Mouse (Mus musculus) heart, embryonic 12.5 days (tissue): ENCODE measurements around the gene Olfr1411. TPM values are rescaled to one million over a fixed set of nuclear protein-coding genes. Genes with fewer than 3 reads are reported as not detected.

Source experiments
- ATAC-seq: fragments of 200-750 bp; cut with Nextera tagmentation; 2 replicates; pipeline ENCODE4 v1.8.0; 2017; ENCODE audit warnings: moderate TSS enrichment, moderate library complexity; ENCODE audit not compliant: insufficient number of reproducible peaks, low FRiP score
- H3K27ac ChIP-seq: fragments of 300-500 bp; sonication (generic); 2 replicates; pipeline ENCODE4 v1.5.1; 2016; ENCODE audit warnings: mild to moderate bottlenecking, moderate library complexity; ENCODE audit not compliant: poor library complexity, severe bottlenecking
- H3K27me3 ChIP-seq: fragments of 300-500 bp; sonication (generic); replicated peaks from 2 replicates; pipeline ENCODE4 v1.6.1; 2016; ENCODE audit warnings: mild to moderate bottlenecking, moderate library complexity
- H3K36me3 ChIP-seq: fragments of 300-500 bp; sonication (generic); 2 replicates; pipeline ENCODE4 v1.6.1; 2016; ENCODE audit warnings: mild to moderate bottlenecking, moderate library complexity
- H3K4me1 ChIP-seq: fragments of 300-500 bp; sonication (generic); replicated peaks from 2 replicates; pipeline ENCODE4 v1.6.1; 2016; ENCODE audit warnings: mild to moderate bottlenecking
- H3K4me2 ChIP-seq: fragments of 300-500 bp; sonication (generic); 2 replicates; pipeline ENCODE4 v1.6.1; 2016; ENCODE audit warnings: mild to moderate bottlenecking, moderate library complexity
- H3K4me3 ChIP-seq: fragments of 300-500 bp; sonication (generic); 2 replicates; pipeline ENCODE4 v1.5.1; 2016; ENCODE audit warnings: mild to moderate bottlenecking
- H3K9ac ChIP-seq: fragments of 300-500 bp; sonication (generic); 2 replicates; pipeline ENCODE4 v1.6.1; 2016; ENCODE audit warnings: mild to moderate bottlenecking, moderate library complexity
- H3K9me3 ChIP-seq: fragments of 300-500 bp; sonication (generic); replicated peaks from 2 replicates; pipeline ENCODE4 v1.6.1; 2016; ENCODE audit warnings: mild to moderate bottlenecking, moderate library complexity
- WGBS: fragments of 180-500 bp; shearing (Covaris S2); methylation state at CpG from one replicate; pipeline ENCODE4 v1.1.7; 2016; 5-methylcytosine and 5-hydroxymethylcytosine counted together
- polyA plus RNA-seq: library from polyadenylated mRNA; unstranded; fragments of >200 nt; fragmentation: Nextera tagmentation; extraction: Ambion mirVana; gene quantifications from 2 replicates; pipeline ENCODE4 v1.2.1, GENCODE M21; 2016

Olfr1411 gene
- polyA plus RNA-seq = not detected in 2 replicates

GRCm38 (mm10) chr1:92594111-92594510 lies at the start of gene Olfr1411:
Gene Olfr1411 (plus strand): TSS chr1:92594411.
- Histone ChIP-seq H3K9me3 (no peaks in the 10 kb centered on the region), H3K4me2 (no peak within 1 kb of the TSS), H3K36me3 (no peaks in the 10 kb centered on the region), H3K27ac (no peak within 1 kb of the TSS), H3K27me3 (no peaks in the 10 kb centered on the region; the same call in none of the 2 replicates), H3K4me1 (no peaks in the 10 kb centered on the region), H3K9ac (no peak within 1 kb of the TSS), H3K4me3 (no peak within 1 kb of the TSS)
- ATAC-seq = no peak

- H3K27me3 ChIP-seq = 0 out of 2 replicates have a peak, but pooled peaks cover 3% of the 10 kb centered on the region
- no peaks in the 10 kb centered on the region for H3K9me3 ChIP-seq
- WGBS = 75% methylated on average over 2 of the region's 2 CpGs
- no peak overlapping the region for H3K9ac ChIP-seq
- H3K4me1 ChIP-seq = no peaks in the 10 kb centered on the region
- no peak overlapping the region for H3K27ac ChIP-seq
- ATAC-seq = no peak
- no peak overlapping the region for H3K4me3 ChIP-seq
- H3K36me3 ChIP-seq = no peaks in the 10 kb centered on the region
- no peak overlapping the region for H3K4me2 ChIP-seq
Observed at GRCm38 (mm10) chr1:92545929-92546328, 48.3 kb upstream of the Olfr1411 start.

GRCm38 (mm10) chr1:92571022-92571421 lies 23.2 kb upstream of the Olfr1411 start, which contains the start of gene Olfr1413:
Gene Olfr1413 (plus strand): TSS chr1:92571322.
- no peak within 1 kb of the TSS for H3K27ac ChIP-seq
- no peak for ATAC-seq
- no peak within 1 kb of the TSS for H3K4me2 ChIP-seq
- no peaks in the 10 kb centered on the region for H3K9me3 ChIP-seq
- H3K27me3 ChIP-seq = 0 out of 2 replicates have a peak, but pooled peaks cover 7% of the 10 kb centered on the region
- H3K9ac ChIP-seq = no peak within 1 kb of the TSS
- H3K4me3 ChIP-seq = no peak within 1 kb of the TSS
- 80% methylated on average over 3 of the region's 3 CpGs for WGBS
- H3K36me3 ChIP-seq = no peaks in the 10 kb centered on the region
- H3K4me1 ChIP-seq = no peaks in the 10 kb centered on the region

- no peaks in the 10 kb centered on the region for H3K36me3 ChIP-seq
- no peaks in the 10 kb centered on the region for H3K27me3 ChIP-seq
- 77% methylated on average over 2 of the region's 2 CpGs for WGBS
- H3K4me2 ChIP-seq = no peak within 1 kb of the TSS
- no peaks in the 10 kb centered on the region for H3K9me3 ChIP-seq
- no peak within 1 kb of the TSS for H3K4me3 ChIP-seq
- no peak within 1 kb of the TSS for H3K27ac ChIP-seq
- H3K4me1 ChIP-seq = no peaks in the 10 kb centered on the region
- ATAC-seq = no peak
- no peak within 1 kb of the TSS for H3K9ac ChIP-seq
Observed at GRCm38 (mm10) chr1:92585479-92585878, 8.7 kb upstream of the Olfr1411 start, which contains the start of gene Olfr1412. Gene Olfr1412 (plus strand): TSS chr1:92585779.

GRCm38 (mm10) chr1:92596019-92596418 lies 1.8 kb downstream of the Olfr1411 start:
- Histone ChIP-seq H3K4me2 (no peak overlapping the region), H3K9ac (no peak overlapping the region), H3K27ac (no peak overlapping the region), H3K4me3 (no peak overlapping the region), H3K9me3 (no peaks in the 10 kb centered on the region), H3K27me3 (no peaks in the 10 kb centered on the region; the same call in none of the 2 replicates), H3K4me1 (no peaks in the 10 kb centered on the region), H3K36me3 (no peaks in the 10 kb centered on the region)
- ATAC-seq = no peak
- 64% methylated on average over 3 of the region's 3 CpGs for WGBS

GRCm38 (mm10) chr1:92605482-92605881 lies 11.3 kb downstream of the Olfr1411 start, which contains the start of gene Olfr1410:
Gene Olfr1410 (plus strand): TSS chr1:92605782.
- Histone ChIP-seq H3K4me2 (no peak within 1 kb of the TSS), H3K4me3 (no peak within 1 kb of the TSS), H3K9ac (no peak within 1 kb of the TSS), H3K9me3 (peaks cover 5% of the 10 kb centered on the region; the same call in 1 of the 2 replicates), H3K27me3 (peaks cover 15% of the 10 kb centered on the region; the same call in 1 of the 2 replicates), H3K4me1 (no peaks in the 10 kb centered on the region), H3K36me3 (no peaks in the 10 kb centered on the region), H3K27ac (no peak within 1 kb of the TSS)
- WGBS = 67% methylated on average over 1 of the region's 1 CpGs
- ATAC-seq = no peak

- no peaks in the 10 kb centered on the region for H3K4me1 ChIP-seq
- no peaks in the 10 kb centered on the region for H3K36me3 ChIP-seq
- peaks cover 24% of the 10 kb centered on the region for H3K27me3 ChIP-seq
- no peak overlapping the region for H3K4me2 ChIP-seq
- 78% methylated on average over 4 of the region's 4 CpGs for WGBS
- H3K4me3 ChIP-seq = no peak overlapping the region
- no peak overlapping the region for H3K27ac ChIP-seq
- no peak for ATAC-seq
- peaks cover 5% of the 10 kb centered on the region; the same call in 1 of the 2 replicates for H3K9me3 ChIP-seq
- no peak overlapping the region for H3K9ac ChIP-seq
Observed at GRCm38 (mm10) chr1:92607711-92608110, 13.5 kb downstream of the Olfr1411 start.

- H3K27me3 ChIP-seq = peaks cover 24% of the 10 kb centered on the region
Observed at GRCm38 (mm10) chr1:92611008-92611407, 16.8 kb downstream of the Olfr1411 start.

GRCm38 (mm10) chr1:92613175-92613574 lies 19.0 kb downstream of the Olfr1411 start:
- no peaks in the 10 kb centered on the region for H3K4me1 ChIP-seq
- H3K36me3 ChIP-seq = no peaks in the 10 kb centered on the region
- H3K9ac ChIP-seq = no peak overlapping the region
- whole genome bisulfite sequencing = 37% methylated on average over 4 of the region's 4 CpGs
- no peak overlapping the region for H3K4me3 ChIP-seq
- no peak overlapping the region for H3K27ac ChIP-seq
- H3K4me2 ChIP-seq = no peak overlapping the region
- H3K9me3 ChIP-seq = peaks cover 5% of the 10 kb centered on the region; the same call in 1 of the 2 replicates
- ATAC-seq = no peak
- H3K27me3 ChIP-seq = peaks cover 28% of the 10 kb centered on the region

More at GRCm38 (mm10) chr1:92611008-92611407, 16.8 kb downstream of the Olfr1411 start:
- H3K4me2 ChIP-seq = no peak overlapping the region
- no peaks in the 10 kb centered on the region for H3K36me3 ChIP-seq
- H3K4me3 ChIP-seq = no peak overlapping the region
- H3K27ac ChIP-seq = no peak overlapping the region
- 5% methylated on average over 5 of the region's 5 CpGs for WGBS
- no peak for ATAC-seq
- no peaks in the 10 kb centered on the region for H3K4me1 ChIP-seq
- peaks cover 5% of the 10 kb centered on the region; the same call in 1 of the 2 replicates for H3K9me3 ChIP-seq
- H3K9ac ChIP-seq = no peak overlapping the region

GRCm38 (mm10) chr1:92614516-92614915 lies 20.3 kb downstream of the Olfr1411 start:
- H3K27ac ChIP-seq = no peak overlapping the region
- peaks cover 5% of the 10 kb centered on the region; the same call in 1 of the 2 replicates for H3K9me3 ChIP-seq
- WGBS = 16% methylated on average over 1 of the region's 1 CpGs
- H3K4me2 ChIP-seq = no peak overlapping the region
- H3K4me1 ChIP-seq = no peaks in the 10 kb centered on the region
- no peaks in the 10 kb centered on the region for H3K36me3 ChIP-seq
- no peak for ATAC-seq
- H3K27me3 ChIP-seq = peaks cover 36% of the 10 kb centered on the region
- no peak overlapping the region for H3K4me3 ChIP-seq
- no peak overlapping the region for H3K9ac ChIP-seq

- Histone ChIP-seq H3K27ac (no peak overlapping the region), H3K9me3 (no peaks in the 10 kb centered on the region), H3K4me3 (no peak overlapping the region), H3K4me2 (no peak overlapping the region), H3K36me3 (no peaks in the 10 kb centered on the region), H3K4me1 (no peaks in the 10 kb centered on the region), H3K27me3 (peaks cover 35% of the 10 kb centered on the region), H3K9ac (no peak overlapping the region)
- no peak for ATAC-seq
- 57% methylated on average over 1 of the region's 1 CpGs for WGBS
Observed at GRCm38 (mm10) chr1:92616046-92616445, 21.8 kb downstream of the Olfr1411 start.

GRCm38 (mm10) chr1:92617488-92617887 lies 23.3 kb downstream of the Olfr1411 start, which contains the start of gene Olfr12:
Gene Olfr12 (plus strand): TSS chr1:92617788.
- 67% methylated on average over 2 of the region's 2 CpGs for WGBS
- Histone ChIP-seq H3K4me2 (no peak within 1 kb of the TSS), H3K27me3 (peaks cover 25% of the 10 kb centered on the region)

More at GRCm38 (mm10) chr1:92617488-92617887, 23.3 kb downstream of the Olfr1411 start, which contains the start of gene Olfr12:
- Histone ChIP-seq H3K36me3 (no peaks in the 10 kb centered on the region), H3K9ac (no peak within 1 kb of the TSS), H3K9me3 (no peaks in the 10 kb centered on the region), H3K27ac (no peak within 1 kb of the TSS), H3K4me3 (no peak within 1 kb of the TSS), H3K4me1 (no peaks in the 10 kb centered on the region)
- ATAC-seq = no peak
